ENCODE assay signal across 23 mouse cellular contexts in the genomic region with DNA sequence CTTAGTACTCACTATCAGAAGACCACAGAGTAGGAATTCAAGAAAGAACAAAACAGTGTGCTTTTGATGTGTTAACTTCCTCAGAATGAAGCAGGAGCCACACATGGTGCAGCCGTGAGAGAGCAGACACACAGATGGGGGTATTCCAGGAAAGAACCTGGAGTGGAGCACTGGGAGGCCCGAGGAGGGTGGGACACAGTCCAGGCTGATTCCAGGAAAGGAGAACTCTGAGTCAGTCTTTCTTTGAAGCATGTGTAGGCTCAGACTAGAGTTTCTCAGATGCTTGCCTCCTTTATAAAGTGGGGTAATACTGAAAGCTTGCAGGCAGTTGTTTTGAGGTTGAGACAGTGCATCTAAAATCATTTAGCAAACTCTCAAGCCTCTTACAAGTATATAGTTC. TPM values are rescaled to one million over a fixed set of nuclear protein-coding genes. Genes with fewer than 3 reads are reported as not detected.
A peak's percentile ranks its signal among the peaks of the same experiment; 100 is the strongest.
DNase-seq lines count a peak whose midpoint lies in the region; ATAC-seq lines count a peak whose summit lies in the region.
"Had no signal": no experiment of that assay in that cellular context is flagged by ENCODE, and none has a peak within 500 bp of the region (broad histone marks: within the 10 kb centered on the region; RNA-seq: fewer than 3 reads in every experiment).

No protein-coding gene starts in this region.

- no peak overlapping the region for H3K27ac ChIP-seq in embryonic facial prominence, embryonic 14.5 days (replicated peaks; ENCODE audit: low read depth, low read length)
- H3K27ac ChIP-seq in embryonic facial prominence, embryonic 10.5 days (replicated peaks), result no peak overlapping the region

- H3K27me3 ChIP-seq in embryonic facial prominence, embryonic 14.5 days (replicated peaks; ENCODE audit: control insufficient read depth, insufficient read depth, low read length), result no peaks in the 10 kb centered on the region
- no peaks in the 10 kb centered on the region for H3K27me3 ChIP-seq in embryonic facial prominence, embryonic 10.5 days (replicated peaks; ENCODE audit: low read depth, poor library complexity, severe bottlenecking)

- H3K4me1 ChIP-seq in embryonic facial prominence, embryonic 14.5 days (ENCODE audit: control insufficient read depth, insufficient read depth, low read length), result no peaks in the 10 kb centered on the region
- H3K4me1 ChIP-seq in embryonic facial prominence, embryonic 10.5 days, result no peaks in the 10 kb centered on the region

- H3K9me3 ChIP-seq in embryonic facial prominence, embryonic 14.5 days (ENCODE audit: control insufficient read depth, low read length), result no peaks in the 10 kb centered on the region
- H3K9me3 ChIP-seq in embryonic facial prominence, embryonic 10.5 days, result no peaks in the 10 kb centered on the region
- H3K9me3 ChIP-seq: G1E had no signal

- H3K4me2 ChIP-seq in embryonic facial prominence, embryonic 14.5 days (ENCODE audit: low read depth, low read length), result no peak overlapping the region

- peak; percentile 14 for DNase-seq in embryonic facial prominence, embryonic 14.5 days (ENCODE audit: low spot score)
- no peak for DNase-seq in embryonic facial prominence, embryonic 10.5 days (ENCODE audit: low spot score)
- DNase-seq in frontal cortex, postnatal 25 days (ENCODE audit: low spot score in 2 of 2), result no peak
- DNase-seq in right cerebral cortex, postnatal 25 days, result peak; percentile 11
- no peak for DNase-seq in right cerebral cortex, postnatal 4 days
- DNase-seq in NIH3T3 (ENCODE audit: low read depth), result peak; percentile 4
- no peak for DNase-seq in embryo, embryonic 11 days
- DNase-seq: adrenal gland, adult 2 months; adrenal gland, adult 8-10 months; adrenal gland, postnatal 10 days; adrenal gland, postnatal 14 days; adrenal gland, postnatal 25 days; adrenal gland, postnatal 36 days; B cell, adult 2 months; cerebellum, adult 11 months; cerebellum, adult 11-12 months; cerebellum, adult 18-20 months had no signal

- 34% methylated on average over 2 of the region's 2 CpGs for WGBS in embryonic facial prominence, embryonic 14.5 days
- WGBS in embryonic facial prominence, embryonic 10.5 days, result 71% methylated on average over 2 of the region's 2 CpGs

- H3K4me3 ChIP-seq in embryonic facial prominence, embryonic 14.5 days (ENCODE audit: low read depth, low read length), result no peak overlapping the region
- no peak overlapping the region for H3K4me3 ChIP-seq in embryonic facial prominence, embryonic 10.5 days

- no peak for ATAC-seq in embryonic facial prominence, embryonic 14.5 days (ENCODE audit: low read depth)
- ATAC-seq in frontal cortex, adult (ENCODE audit: low TSS enrichment), result peak; percentile 55
- ATAC-seq: activated CD4-positive, CD25-positive, alpha-beta regulatory T cell, adult 4 months; CD4-positive, CD25-positive, alpha-beta regulatory T cell, adult 4 months; Patski had no signal

- H3K9ac ChIP-seq in embryonic facial prominence, embryonic 14.5 days (ENCODE audit: low read depth, low read length), result no peak overlapping the region

- H3K36me3 ChIP-seq in embryonic facial prominence, embryonic 14.5 days (ENCODE audit: control insufficient read depth, insufficient read depth, low read length), result no peaks in the 10 kb centered on the region
- H3K36me3 ChIP-seq in embryonic facial prominence, embryonic 10.5 days (replicated peaks), result no peaks in the 10 kb centered on the region
- H3K36me3 ChIP-seq: G1E had no signal

RNA-seq across cellular contexts. Expression of gene Ankk1, which starts 34.6 kb away (rescaled TPM):
- not detected in 2 replicates for polyA plus RNA-seq in embryonic facial prominence, embryonic 14.5 days (2014; fragmentation: Nextera tagmentation; extraction: Ambion mirVana)
- not detected in 2 replicates for polyA plus RNA-seq in embryonic facial prominence, embryonic 10.5 days (2016; fragmentation: Nextera tagmentation; extraction: Ambion mirVana)
- polyA plus RNA-seq: activated CD4-positive, CD25-positive, alpha-beta regulatory T cell, adult 4 months; C2C12; CD4-positive, CD25-positive, alpha-beta regulatory T cell, adult 4 months; G1E had no signal

RNA-seq across cellular contexts. Expression of gene Drd2, which starts 51.8 kb away (rescaled TPM):
- polyA plus RNA-seq in embryonic facial prominence, embryonic 14.5 days (2014; fragmentation: Nextera tagmentation; extraction: Ambion mirVana), result 0.07 TPM in 1 of 2 replicates, not detected in the other
- polyA plus RNA-seq in embryonic facial prominence, embryonic 10.5 days (2016; fragmentation: Nextera tagmentation; extraction: Ambion mirVana), result 0.11 and 0.40 TPM in 2 replicates
- polyA plus RNA-seq: activated CD4-positive, CD25-positive, alpha-beta regulatory T cell, adult 4 months; CD4-positive, CD25-positive, alpha-beta regulatory T cell, adult 4 months; G1E; Patski had no signal

Comparison
In these comparisons a context has a peak if more than half of its experiments do, and no peak if none do; other contexts are left out.
1. DNase-seq: peak in embryonic facial prominence, embryonic 14.5 days (single experiment), right cerebral cortex, postnatal 25 days (single experiment) and NIH3T3 (single experiment); none in embryonic facial prominence, embryonic 10.5 days (single experiment), frontal cortex, postnatal 25 days (0 of 2), right cerebral cortex, postnatal 4 days (single experiment) and embryo, embryonic 11 days (single experiment).